Mouse (Mus musculus) T-helper 2 cell (primary cell): Measurements from ENCODE around the gene 0610010K14Rik.

Source experiments
- in situ Hi-C: fragments of 300-600 bp; cut with MboI, MseI; formaldehyde crosslinking; loops from one replicate; pipeline ENCODE4 v1.15.1; 2025; ENCODE audit warnings: high pct_unique_total_duplicates

Gene 0610010K14Rik

GRCm38 (mm10) chr11:70237457-70238167, at the start of gene 0610010K14Rik:
TSS of gene 0610010K14Rik (minus strand) at chr11:70237914.
- in situ Hi-C loops = no loop called here

GRCm38 (mm10) chr11:70285686-70286085, 48.0 kb upstream of the 0610010K14Rik start:
- in situ Hi-C loops = no loop called here

- in situ Hi-C loops = no loop called here
Observed at GRCm38 (mm10) chr11:70284757-70285156, 47.0 kb upstream of the 0610010K14Rik start.

- in situ Hi-C loops = no loop called here
Observed at GRCm38 (mm10) chr11:70283666-70284065, 46.0 kb upstream of the 0610010K14Rik start.

DNA sequence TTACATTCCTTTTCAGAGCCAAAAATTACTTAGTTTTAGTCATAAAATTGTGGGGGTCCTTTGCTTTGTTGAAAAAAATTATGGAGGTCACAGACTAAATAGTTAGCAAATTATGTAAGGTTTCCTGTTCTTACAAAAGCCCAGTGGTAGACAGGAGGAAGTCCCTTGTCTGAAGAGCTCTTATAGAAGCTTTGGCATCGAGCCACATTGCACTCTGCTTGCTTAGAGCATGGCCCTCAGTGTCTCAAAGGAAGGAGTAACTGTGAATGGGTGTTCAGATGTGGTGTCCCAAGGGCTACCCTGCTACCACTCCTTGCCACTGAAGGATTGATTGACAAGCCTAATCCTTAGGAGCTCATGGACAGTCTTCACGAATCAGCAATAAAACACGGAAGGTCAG, 42.7 kb upstream of the 0610010K14Rik start:
- in situ Hi-C loops = no loop called here

DNA sequence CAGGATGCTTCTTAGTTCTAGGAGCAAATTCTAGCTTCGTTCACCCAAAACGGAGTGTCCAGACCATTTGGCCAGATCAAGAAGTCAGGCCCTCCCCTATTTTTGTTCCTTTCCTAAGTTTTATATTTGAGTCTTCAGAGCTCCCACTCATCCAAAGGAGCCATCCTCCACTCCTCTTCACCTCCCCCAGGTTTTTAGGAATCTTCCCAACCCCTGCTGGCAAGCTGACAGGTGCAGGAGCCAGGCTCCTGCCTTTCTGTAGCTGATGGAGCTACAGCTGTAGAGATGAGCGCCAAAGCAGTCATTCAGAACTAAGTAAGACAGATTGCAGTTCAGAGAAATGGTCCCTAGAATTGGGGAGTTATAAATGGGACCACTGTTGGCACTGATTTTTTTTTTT, 41.2 kb upstream of the 0610010K14Rik start:
- in situ Hi-C loops = no loop called here

GRCm38 (mm10) chr11:70271641-70272040, 33.9 kb upstream of the 0610010K14Rik start:
- in situ Hi-C loops = no loop called here

- in situ Hi-C loops = no loop called here
Observed at GRCm38 (mm10) chr11:70266405-70266804, 28.7 kb upstream of the 0610010K14Rik start.

GRCm38 (mm10) chr11:70265819-70266218, 28.1 kb upstream of the 0610010K14Rik start:
- in situ Hi-C loops = no loop called here

GRCm38 (mm10) chr11:70265252-70265651, 27.5 kb upstream of the 0610010K14Rik start:
- in situ Hi-C loops = no loop called here

DNA sequence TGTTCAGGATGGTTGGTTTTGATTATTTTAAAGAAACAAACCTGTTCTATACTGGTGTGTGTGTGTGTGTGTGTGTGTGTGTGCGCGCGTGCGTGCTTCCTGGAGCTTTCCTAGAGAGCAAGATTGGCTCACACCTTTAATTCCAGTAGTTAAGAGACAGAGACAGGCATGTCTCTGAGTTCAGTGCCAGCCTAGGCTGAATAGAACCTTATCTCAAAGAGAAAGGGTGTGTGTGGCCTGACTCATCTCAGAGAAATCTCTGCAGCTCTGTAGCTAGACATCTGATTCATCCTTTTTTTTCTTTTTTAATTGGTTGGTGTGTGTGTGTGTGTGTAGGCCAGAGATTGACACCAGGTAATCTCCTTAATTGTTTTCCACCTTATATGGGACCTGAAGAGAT, 21.3 kb upstream of the 0610010K14Rik start:
- in situ Hi-C loops = no loop called here

DNA sequence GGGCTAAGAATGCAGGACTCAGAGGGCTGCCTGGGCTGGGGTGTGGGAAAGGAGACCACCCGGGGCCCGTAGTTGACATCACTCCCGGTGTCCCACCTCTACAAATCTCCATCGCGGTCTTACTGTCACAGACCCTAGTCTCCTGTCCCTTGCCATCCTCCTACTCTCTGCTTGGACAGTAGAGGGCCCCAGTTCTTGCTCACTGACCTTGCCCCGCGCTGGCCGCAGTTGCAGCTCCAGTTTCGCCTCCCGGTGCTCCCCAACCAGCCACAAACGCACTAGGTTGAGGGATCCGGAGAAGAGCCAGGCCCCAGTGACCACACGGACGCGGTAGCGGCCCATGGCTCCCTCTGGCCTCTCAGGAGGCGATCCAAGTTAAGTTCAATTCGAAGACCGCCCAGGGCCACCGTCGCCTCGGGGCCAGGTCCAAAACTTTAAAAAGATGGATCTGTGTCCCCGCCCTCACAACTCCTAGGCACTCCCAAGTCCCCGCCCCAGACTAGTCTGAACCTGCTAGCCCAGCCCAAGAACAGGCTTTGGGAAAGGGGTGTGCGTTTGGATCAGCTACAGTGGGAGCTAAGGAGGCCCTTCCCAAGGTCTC, 17.3 kb upstream of the 0610010K14Rik start, which contains the start of gene Alox12:
TSS of gene Alox12 (minus strand) at position 423 of the 601 bp plus-strand sequence.
- in situ Hi-C loops = no loop called here

GRCm38 (mm10) chr11:70254337-70254736, 16.6 kb upstream of the 0610010K14Rik start:
- in situ Hi-C loops = no loop called here

GRCm38 (mm10) chr11:70251853-70252252, 14.1 kb upstream of the 0610010K14Rik start:
- in situ Hi-C loops = no loop called here

GRCm38 (mm10) chr11:70250150-70250549, 12.4 kb upstream of the 0610010K14Rik start:
- in situ Hi-C loops = no loop called here

DNA sequence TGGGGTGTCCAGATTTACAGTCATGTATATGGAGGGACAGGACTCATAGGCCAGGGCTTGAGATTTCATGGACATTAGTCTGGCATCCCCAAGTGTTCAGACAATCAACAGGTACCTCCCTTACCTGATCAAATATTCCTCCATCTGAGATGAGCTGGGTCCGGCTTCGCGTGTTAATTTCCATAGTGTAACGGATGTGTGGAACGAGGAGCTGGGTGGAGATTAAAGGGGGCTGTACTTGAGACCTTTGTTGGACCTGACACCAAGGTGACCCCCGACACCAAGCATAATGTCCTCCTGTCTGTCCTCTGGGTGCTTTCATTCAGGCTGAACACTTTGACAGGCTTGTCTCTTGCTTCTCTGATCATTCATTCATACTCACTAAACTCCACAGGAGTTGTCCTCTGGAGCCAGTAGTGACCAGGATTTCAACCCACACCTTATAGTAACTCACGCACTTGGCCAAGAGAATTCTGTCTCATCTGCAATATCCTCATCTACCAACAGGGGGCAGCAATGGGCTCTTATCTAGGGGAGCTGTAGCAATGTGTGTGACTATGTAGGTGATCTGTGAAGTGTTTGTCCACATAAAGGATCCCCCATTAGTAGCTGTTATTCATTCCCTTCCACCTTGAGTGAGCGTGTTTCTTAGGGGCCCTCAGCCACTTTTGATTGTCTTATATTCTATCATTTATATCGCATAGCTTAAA, 9.6 kb upstream of the 0610010K14Rik start:
- in situ Hi-C loops = no loop called here

DNA sequence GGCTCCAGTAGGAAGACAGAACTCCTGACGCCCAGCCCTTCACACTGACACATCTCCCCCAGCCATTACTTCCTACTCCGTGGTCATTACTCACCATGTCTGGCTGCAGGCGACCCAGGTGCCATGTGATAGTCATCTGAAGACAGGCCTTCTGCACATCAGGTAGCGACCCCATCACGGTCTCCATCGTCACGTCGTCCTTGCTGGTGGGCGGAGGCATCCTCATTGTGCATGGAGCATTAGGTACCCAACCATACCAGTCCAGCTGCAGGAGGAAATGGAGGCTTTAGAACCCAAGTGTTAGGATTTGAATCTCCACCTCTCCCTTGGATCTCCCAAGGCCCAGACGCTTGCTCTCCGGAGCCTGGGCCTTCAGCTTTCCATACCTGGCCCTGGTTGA, 4.9 kb upstream of the 0610010K14Rik start:
- in situ Hi-C loops = no loop called here

GRCm38 (mm10) chr11:70239541-70240279, 2.0 kb upstream of the 0610010K14Rik start, which contains the start of the genes Gm21988 and Rnasek:
TSS of gene Gm21988 (minus strand) at chr11:70239830.
TSS of gene Rnasek (minus strand) at chr11:70239842.
- in situ Hi-C loops = no loop called here

- in situ Hi-C loops = no loop called here
Observed at GRCm38 (mm10) chr11:70238591-70239440, 1.1 kb upstream of the 0610010K14Rik start.

- in situ Hi-C loops = no loop called here
Observed at GRCm38 (mm10) chr11:70236717-70237116, 997 bp downstream of the 0610010K14Rik start.
